Mouse (Mus musculus) MEL-GATA-1-ER (cell line): ENCODE results near the gene Poc1b.

Experiments used
- DNase-seq: peaks from one replicate; pipeline ENCODE4 v3.0.0-alpha.2; 2012; ENCODE audit warnings: low read depth; ENCODE audit errors: extremely low read depth

The Poc1b gene

DNA sequence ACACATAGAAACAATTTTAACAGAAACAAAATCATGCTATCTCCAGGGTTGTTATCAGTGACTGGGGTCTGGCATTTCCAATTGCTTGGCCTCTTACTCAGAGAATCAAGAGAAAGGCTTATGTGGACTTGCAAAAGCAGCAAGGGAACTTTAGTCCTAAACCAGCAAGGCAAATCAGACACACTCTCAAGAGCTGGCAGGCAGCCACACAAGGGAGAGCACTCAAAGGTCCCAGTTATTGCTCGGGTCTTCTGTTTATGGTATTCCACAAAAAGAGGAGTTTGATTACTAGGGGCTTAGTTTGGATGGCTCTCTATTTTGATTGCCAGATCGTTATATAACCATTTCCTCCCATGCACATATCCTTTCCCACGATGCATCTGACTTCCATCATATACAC lies 117.4 kb downstream of the Poc1b start:
- no peak for DNase-seq

DNA sequence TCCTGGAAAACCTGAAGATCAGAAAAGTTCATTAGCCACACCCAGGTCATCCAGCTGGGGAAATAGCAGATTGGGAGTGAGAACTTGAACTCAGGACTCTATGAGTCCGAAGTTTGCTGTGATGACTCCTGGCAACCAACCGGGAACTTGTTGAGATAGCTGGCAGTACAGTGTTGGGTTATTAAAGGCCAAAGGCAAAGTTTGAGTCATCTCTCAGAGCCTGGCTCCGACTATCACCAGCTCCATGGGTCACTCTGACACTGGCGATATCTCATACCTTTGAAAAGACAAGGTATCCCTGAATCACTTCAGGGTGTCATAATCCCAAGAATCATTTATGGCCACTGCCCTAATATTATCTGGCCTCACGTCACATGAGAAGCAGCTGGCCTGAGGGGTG lies 119.9 kb downstream of the Poc1b start:
- no peak for DNase-seq

DNA sequence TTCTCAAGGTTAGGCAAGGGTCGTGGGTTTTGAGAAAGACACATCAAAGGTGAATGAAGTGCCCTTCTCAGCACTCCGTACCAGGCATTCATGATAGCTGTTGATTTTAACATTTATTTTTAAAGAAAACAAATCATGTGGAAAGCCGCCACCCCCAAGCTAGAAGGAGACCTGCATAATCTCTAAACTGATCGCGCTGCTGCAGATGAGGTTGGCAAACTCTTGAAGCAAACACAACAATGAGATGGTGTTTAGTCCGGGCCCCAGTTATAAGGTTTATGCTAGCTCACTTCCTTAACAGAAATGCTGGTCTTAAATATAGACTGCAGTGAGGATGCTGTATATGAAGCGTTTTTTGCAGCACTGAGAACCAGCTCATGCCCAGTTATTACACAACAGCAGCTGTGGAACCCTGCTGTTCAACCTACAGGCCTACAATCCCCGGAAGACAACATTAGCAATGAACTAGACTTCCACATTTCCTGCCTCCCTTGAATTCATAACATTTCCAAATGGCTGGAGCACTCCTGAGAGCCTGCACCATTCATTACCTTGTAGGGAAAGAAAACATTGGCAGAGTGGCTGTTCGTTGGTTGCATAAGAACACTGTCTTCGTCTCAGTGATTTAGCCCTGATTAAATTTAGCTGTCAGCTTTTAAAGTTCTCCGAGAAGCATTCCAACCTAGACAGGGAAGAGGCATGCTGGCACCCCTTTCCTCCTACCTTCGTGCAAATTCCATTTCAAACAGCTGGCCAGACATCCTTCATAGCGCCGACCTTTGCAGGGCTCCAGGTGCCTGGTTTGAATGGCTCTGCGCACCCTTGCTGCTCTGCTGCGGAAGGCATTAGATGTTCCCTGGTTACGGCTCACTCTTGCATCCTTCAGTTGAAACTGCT lies 121.4 kb downstream of the Poc1b start:
- DNase-seq = no peak

DNA sequence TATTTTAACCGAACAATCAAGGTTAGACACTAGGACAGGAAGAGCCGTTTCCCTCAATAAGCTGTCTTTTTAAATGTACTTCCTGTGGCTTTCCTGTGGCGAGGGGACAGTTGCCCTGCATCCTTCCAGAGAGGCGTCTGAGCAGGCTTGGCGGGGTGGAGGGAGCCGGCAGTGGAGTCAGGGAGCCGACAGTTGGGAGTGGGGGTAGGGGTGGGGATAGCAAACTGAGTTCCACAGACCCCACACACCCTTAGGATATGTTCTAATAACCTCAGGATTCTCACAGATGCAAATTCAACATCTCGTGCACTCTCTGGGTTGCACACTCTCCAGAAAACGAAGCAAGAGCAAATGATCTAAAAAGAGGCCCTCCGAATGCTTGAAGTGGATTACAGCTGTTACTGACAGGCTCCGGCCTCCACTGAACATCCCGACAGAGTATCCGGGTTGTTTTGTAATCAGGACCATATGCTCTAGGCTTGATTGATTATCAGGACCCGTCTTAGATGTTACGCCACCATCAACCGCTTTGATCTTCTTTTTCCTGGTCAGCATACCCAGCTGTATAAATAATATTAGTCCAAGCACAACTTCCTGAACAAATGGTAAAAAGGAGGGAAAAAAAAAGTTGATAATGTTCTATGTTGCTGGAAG lies 122.3 kb downstream of the Poc1b start:
- DNase-seq = no peak

DNA sequence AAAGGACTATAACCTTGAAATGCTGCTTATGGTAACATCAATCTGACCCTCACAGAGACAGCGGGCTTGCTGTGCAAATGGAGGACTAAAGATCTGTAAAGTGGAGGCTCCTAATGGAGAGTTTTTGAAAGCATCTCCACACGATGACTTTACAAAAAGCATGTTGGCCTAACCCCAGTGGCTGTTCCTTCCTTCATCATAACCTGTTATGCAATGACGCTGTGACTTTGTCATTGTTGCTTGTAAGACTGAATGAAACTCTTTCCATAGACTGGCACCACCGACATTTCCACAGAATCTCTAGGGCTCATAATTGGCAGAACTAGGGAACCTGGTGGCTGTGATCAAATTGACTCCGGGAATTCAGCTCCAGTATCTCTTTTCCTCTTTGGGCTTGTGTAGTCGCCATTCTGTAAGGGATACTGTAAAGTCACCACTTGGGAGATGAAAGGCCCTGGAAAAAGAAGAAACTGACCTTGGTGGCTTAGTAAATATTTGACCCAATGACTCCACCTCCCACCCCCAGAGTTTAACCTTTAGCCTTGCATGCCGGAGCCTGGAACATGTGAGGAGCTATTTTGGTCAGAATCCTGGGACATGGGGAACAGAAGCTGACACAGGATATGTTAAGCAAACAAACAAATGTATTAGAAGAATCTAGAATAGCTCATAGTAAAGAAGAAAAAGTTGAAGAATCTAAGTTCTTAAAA lies 125.8 kb downstream of the Poc1b start:
- no peak for DNase-seq

DNA sequence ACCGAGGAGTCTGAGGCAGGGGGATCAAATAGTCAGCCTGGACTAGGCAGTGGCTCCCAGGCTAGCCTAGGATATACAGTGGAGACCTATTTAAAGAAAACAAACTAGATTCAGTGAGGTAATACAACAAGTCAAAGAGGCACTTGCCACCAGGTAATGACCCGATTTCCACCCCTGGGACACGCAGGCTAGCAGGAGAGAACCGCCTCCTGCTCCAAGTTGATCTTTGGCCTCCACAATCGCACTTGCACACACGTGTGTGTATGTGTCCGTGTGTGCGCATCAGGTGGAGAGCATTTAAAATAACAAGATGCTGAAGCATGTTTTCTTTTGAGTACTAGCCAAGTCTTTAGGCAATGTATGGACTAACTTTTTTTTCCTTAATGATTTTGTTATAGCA lies 127.5 kb downstream of the Poc1b start:
- no peak for DNase-seq

DNA sequence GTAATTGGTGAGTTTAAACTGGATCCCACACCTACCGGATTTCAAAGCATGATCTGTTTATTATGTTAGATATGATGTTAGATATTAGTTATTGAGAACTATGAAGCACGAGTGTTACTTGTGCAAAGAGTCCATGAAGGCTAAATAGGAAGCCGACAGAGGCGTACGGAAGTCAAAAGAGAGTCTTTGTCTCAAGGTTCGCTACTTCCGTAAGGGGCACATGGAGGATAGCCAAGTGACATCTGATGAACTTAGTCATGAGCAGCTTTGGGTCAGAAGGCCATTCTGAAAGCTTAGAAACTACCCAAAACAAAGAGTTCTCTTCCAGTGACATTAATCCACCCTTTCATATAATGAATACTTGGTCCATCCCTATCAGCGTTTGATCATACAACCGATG lies 128.2 kb downstream of the Poc1b start:
- no peak for DNase-seq

DNA sequence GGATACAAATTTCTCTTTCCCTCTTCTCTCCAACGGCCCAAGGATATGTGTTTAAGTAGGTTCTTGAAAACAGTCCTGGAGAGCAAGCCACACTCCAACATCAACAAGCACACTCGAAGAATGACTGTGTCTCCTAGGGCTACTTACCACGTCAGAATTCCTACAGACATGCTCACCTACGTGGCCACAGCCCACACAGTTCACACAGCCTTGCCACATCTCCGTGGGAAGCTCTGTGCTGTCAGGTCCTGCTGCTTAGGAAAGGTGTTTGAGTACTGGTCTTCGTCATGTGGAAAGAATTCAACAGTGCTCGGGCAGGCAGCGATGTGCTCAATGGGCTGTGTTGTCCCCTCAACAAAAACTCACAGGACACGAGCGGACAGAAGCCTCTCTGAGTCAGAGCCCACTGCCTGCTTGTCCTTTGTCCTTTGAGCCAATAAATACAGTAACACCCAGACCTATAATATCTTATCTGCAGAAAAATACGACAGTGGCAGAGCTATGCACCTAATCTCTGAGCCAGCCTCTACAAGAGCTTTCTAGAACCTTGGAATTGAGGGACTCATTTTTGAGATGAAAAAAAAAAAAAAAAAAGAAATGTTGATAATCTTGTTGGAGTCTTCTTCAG lies 130.5 kb downstream of the Poc1b start:
- DNase-seq = no peak

DNA sequence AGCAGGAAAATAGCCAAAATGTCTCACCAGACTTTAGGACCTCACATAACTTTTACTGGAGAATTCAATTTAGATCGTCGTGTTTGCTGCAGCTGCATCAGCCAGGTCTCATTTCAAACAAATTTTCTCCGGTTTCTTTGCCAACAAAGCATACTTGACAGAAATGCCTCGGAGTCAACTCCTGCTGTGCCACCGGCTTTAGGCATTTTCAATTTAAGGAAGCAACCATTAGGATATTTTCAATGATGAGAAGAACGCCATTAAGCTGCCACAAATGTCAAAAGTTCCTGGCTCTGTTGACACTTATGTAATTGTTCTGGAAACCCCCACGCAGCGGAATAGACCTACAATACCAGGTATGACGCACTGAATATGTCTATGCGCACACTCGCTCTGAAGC lies 131.7 kb downstream of the Poc1b start:
- DNase-seq = no peak

DNA sequence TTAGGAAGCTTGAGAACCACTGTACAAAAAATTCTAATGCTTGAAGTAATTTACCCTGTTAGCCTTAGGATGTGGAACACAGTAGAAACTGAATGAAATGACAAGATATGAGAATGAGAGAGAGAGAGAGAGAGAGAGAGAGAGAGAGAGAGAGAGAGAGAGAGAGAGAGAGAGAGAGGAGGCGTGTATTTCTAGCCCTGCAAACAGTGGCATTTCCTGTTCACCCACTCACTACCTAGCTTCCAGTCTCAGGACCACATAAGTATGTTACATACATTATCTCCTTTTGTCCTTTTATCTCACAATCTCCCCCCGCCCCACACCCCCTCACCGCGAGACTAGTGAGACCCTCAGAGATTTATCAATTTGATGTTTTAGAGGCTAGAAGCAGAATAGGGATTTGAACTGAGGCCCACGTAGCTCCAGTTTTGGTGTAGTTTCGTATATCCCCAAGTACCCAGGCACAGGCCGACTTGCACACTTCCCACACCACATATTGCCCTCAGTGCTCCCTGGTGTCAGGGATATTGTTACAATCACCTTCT lies 134.5 kb downstream of the Poc1b start:
- no peak for DNase-seq

DNA sequence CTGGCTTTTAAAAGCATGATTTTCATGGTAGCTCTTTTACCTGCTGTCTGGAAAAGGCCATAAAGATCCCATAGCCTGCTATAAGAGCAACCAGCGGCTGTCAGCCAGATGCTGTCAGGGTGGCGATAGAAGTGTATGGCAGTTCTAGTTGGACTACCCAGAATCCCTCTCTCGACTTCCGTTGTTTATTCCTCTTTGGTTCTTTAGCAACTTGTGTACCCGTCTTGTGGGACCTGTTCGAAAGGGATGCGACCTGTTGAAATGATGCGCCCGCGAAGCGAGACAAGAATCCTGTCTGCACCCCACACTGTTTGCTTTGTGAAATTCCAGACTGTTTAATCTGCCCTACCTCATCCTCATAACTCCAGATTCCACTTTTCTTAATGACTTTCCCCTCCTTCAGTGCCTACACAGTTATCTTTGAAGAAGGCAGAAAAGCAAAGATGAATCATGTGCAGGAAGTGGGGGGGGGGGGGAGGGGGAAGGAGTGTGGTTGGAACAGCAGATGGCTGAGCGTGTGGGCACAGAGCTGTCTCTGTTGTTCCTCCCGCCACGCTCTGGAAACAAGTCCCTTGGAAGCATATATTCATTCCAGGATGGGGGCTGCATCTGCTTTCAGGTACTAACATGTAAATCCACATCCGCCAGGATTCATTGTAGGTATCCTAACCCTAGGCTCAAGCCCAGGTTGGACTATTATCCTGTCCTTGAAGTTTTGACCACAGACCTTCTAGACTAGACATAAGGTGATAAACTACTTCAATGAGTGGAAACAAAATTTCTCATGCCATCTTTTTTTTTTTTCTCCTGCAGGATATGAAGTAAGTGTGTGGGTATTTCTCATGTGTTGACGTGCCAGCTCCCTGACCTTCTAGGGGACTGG lies 135.2 kb downstream of the Poc1b start:
- DNase-seq = peak; percentile 14

DNA sequence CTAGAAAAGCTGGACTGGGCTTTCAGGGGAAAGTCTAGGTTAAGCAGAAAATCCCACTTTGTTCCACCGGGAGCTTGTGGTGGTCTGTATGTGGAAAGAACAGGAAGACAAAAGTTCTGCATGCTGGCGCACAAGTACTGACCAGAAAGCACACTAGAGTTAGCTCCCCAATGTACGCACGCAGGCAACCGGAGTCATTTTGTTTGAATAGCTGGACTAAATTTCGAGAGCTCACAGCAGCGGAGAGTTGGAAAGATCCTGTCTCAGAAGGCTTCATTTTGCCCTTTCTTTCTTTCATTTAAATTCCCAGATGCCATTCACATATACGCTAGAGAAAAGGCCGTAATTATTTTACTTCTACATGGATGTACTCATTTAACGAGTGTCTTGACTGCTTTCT lies 135.9 kb downstream of the Poc1b start:
- DNase-seq = no peak

DNA sequence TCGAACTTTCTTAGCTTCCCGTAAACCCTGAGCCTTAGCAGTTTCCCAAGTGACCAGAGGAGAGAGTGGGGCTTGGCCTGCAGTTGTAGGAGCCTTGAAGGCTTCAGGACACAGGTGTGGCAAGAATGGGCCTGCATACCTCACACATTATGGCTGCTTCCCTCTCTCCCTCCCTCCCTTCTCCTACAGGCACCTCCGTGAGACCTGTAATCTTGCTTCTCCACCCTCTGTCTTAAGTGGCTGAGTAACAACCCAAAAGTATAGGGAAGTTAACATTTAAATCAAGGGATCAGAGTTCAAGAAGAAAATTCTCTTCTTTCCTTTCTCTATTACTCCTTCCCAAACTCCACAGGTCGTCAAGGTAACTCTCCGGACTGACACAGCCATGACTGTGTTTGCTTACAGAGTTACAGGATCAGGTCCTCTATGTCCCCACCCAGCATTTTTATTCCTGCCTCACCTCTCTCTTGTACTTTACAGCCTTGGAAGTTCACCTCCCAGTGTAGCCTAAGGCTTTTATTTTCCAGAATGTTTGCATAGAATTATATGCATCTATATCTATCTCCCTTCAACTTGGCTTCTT lies 137.2 kb downstream of the Poc1b start:
- no peak for DNase-seq

DNA sequence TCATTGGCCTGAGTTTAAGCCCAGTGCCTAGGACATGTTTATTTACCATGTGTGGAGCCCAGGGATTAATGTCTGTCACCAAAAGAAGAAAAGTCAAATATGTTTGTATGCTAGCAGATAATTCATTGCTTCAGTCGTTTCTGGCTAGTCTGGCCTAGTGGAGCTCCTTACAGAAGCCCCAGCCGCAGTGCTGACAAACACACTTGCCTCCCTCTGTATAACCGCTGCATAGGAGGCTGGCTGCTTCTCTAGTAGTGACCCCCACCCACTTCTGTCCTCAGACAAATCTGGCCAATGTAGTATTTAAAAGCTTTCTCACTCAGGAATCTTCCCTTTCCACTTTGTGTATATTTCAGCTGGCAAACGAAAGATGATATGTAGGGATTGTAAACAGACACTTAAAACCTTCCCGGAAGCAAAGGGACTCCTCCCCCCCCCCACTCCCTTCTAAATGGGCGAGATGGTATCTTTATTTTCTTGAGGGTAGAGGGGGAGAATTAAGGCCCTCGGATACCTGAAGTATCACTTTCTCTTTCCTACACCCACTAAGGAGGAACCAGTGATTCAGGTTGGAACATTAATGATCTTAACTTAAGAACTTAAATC lies 137.9 kb downstream of the Poc1b start:
- no peak for DNase-seq

DNA sequence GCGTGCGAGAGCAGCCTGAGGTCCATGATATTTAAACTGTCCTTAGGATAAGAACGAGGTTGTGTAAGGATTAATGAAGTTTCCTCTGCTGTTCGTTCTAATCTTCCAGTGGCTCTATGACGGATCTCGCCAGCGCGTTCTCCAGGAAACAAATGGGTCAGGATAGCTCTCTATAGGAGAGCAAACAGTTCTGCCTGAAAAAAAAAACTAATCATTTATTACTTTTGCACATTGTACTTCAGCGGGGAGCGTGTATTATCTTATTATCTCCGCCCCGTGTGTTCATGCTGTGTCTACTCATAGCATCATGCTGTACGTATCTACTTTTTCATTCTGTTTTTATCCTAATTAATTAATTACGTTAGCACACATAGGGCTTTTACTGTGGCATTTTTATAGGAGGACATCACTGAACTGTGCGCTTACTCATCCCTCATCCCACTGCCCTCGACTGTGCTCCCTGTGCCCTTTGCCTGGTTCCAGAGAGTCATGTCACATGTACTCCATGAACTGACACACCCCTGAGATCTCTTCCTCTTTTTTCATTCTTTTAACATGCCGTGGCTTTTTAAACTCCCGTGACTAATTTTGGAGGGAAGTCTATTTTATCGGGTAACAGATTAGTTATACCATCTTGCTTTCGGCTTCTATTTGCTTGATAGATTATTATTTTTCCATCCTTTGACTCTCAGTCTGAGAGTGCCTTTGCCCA lies 140.1 kb downstream of the Poc1b start:
- peak; percentile 21 for DNase-seq
